Mouse (Mus musculus) layer of hippocampus, adult 11-12 months (tissue): ENCODE results near the gene Ccdc137.

Experiments used
- DNase-seq: peaks from one replicate; pipeline ENCODE4 v3.0.0; 2022; ENCODE audit warnings: low spot score

Gene Ccdc137

DNA sequence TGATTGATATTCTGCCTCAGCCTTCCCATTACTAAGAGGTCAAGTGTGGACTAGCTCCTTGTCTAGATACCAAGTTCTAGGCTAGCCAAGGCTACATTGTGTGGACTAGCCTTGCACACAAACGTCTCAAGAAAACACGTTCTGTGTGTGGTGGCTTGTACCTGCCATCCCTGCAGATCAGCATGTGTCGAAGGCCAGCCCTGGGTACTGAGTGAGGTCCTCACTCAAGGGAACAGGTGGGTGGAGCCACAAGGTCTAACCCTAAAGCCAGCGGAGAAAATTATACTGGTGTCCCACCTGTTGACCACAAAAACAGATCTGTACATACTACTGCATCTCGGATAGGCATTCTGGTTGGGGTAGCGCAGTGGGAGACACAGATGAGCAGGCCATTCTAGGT lies 42.0 kb downstream of the Ccdc137 start:
- DNase-seq = no peak

DNA sequence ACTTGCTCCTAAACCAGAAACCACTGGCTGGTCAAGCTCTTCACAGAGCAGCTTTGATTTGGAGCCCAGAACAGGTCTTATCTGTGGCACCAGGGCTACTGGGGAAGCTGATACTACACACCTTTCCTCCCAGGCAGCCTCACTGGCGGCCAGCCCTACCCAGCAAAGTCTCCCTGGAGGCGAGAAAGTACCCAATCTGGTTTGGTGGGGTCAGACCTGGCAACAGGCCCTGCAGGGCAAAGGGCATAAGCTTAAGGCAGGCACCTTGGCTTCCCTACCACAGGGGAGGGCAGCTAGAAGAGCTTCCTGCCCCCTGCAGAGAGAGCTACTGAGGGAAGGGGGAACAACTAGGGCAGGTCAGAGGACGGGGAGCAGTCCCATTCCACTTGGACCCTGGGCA lies 42.4 kb downstream of the Ccdc137 start:
- no peak for DNase-seq

DNA sequence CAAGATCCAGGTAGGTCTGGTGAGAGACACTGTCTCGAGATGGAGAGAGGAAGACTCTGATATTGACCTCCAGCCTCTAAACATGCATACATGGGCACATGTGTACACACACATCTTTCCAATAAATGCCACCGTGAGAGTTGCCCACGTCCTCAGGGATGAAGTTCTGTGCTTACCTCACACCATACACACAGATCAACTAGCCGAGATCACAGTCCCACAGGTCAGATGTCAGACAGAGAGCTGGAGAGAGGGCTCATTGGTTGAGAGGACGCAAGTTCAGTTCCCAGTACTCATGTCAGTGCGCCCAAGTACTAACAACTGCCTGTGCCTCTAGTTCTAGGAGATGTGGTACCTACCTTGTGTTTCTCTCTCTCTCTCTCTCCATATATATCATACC lies 43.1 kb downstream of the Ccdc137 start:
- no peak for DNase-seq

GRCm38 (mm10) chr11:120501701-120502100 lies 43.8 kb downstream of the Ccdc137 start:
- no peak for DNase-seq

DNA sequence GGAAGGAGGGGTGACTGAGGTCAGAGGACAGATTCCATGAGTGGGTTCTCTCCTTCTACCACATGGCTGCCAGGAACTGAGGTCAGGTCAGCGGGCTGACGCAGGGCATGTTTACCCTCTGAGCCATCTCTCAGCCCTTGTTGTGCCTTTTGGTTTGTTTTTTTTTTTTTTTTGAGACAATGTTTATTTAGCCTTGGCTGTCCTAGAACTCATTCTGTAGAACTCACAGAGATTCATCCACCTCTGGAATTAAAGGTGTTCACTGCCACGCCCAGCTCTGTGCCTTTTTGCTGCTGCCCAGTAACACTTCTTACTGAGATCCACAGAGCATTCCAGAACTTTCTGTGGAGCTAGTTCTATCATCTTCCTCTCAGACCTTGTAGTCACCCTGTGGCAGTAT lies 47.7 kb downstream of the Ccdc137 start:
- DNase-seq = no peak

GRCm38 (mm10) chr11:120506899-120507298 lies 49.0 kb downstream of the Ccdc137 start:
- DNase-seq = no peak

GRCm38 (mm10) chr11:120507611-120508289 lies 49.8 kb downstream of the Ccdc137 start:
- no peak for DNase-seq

- DNase-seq = no peak
Measured at GRCm38 (mm10) chr11:120508290-120508870, 50.5 kb downstream of the Ccdc137 start.

GRCm38 (mm10) chr11:120509940-120510339 lies 52.0 kb downstream of the Ccdc137 start:
- no peak for DNase-seq

- no peak for DNase-seq
Measured at GRCm38 (mm10) chr11:120510375-120511030, 52.6 kb downstream of the Ccdc137 start.

DNA sequence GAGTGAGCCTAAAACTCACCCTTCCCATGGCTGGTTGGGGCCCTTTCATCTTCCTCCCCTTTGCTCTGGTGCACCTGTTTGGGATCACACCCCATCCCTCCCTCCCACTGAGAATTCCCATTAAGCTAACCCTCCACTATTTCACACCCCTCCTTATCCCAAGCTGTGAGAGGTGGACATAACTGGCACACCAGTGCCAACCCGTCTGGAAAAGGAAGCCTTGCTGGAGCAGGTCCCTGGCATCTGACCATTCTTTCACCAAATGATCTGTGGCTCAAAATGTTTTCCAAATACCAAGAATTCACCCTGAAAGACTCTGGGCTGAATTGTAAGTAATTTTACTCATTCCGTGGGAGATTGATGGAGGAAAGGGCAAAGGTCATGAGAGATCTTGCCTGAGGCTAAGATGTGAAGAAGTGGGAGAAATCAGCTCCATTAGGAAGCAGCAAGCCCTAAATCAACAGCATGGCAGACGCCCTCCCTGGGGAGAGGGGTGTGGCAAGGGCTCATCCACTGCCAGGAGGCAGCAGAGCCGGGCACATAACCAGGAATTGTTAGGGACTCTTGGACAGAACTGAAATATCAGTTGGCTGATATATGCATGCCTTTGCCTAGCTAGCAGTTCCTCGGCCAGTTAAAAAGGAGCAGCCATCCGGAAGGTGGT lies 55.0 kb downstream of the Ccdc137 start:
- DNase-seq = no peak
